Mouse (Mus musculus) R1 (cell line): Measurements from ENCODE around the gene Tfip11.
A peak's percentile ranks its signal among the peaks of the same experiment; 100 is the strongest.

ENCODE experiments used
- DNase-seq: peaks from one replicate; pipeline ENCODE4 v3.0.0-alpha.2; 2018; ENCODE audit warnings: low read depth, low spot score

The Tfip11 gene

DNA sequence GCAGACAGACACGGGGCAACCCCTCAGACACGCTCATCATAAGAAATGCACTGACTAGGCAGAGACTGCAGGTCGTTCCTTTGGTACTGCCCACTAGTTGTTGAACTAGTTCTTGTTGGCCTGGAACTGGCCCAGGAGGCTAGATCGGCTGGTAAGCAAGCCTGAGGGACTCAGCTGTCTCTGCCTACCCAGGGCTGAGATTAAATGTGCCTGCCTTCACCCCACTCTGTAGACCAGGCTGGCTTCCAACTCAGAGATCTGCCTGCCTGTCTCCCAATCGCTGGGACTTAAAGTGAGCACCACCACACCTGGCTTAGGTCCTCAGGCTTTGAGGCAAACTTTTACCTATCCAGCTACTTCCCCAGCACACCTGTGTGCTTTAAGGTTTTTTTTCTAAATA is 5.8 kb upstream of the Tfip11 start:
- DNase-seq = no peak

DNA sequence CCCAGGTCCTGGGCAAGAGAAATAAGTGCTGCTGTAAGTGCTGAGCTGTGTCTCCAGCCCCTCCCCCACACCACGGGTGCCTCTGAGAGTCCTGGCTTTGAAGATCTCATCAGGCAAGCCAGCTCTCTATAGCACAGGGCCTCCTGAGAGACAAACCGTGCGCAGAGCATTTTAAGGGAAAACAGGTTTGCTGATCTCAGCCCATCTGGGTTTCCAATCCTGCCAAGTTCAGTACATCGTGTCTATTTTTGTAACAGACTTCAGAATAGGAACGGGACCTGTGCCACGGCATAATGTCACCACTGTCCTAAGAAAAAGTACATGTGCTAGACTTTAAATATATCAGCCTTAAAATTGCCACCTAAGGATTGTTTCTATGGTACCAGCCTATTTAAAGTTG is 5.2 kb upstream of the Tfip11 start:
- no peak for DNase-seq

DNA sequence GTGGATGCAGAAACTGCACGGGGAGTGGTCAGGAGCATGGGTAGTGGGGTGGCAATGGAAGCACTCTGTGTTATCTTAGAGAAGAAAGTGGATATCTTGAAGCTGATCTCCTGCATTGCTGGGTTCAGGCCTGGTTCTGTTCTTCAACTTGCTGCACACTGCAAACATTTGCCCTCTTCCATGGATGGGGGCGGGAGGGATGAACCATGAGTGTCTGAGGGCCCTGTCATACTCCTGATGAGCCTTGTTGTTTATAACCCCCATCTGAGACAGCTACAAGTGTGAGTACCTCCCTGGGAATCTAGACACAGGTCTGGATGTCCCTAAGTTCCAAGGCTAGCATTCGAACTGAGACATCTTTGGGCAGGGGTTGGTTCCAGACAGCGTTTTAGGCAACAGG is 4.8 kb upstream of the Tfip11 start:
- no peak for DNase-seq

DNA sequence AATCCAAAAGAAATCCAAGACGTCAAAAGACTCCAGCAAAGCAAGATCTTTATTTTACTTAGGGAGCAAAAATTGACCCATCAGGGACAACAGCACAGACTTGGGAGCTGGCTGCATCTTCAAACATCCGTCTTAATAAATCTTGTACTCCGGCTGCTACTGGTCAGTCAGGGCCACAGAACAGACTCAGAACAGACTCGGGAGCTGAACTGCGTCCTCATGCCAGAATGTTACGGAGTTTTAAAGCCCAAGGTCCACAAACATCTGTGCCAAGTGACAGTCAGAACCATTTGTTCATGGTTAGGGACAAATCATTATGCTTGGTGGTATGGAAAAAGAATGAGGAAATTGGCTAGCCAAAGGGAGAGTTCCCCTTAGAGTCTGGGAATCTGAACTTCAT is 2.9 kb upstream of the Tfip11 start:
- no peak for DNase-seq

DNA sequence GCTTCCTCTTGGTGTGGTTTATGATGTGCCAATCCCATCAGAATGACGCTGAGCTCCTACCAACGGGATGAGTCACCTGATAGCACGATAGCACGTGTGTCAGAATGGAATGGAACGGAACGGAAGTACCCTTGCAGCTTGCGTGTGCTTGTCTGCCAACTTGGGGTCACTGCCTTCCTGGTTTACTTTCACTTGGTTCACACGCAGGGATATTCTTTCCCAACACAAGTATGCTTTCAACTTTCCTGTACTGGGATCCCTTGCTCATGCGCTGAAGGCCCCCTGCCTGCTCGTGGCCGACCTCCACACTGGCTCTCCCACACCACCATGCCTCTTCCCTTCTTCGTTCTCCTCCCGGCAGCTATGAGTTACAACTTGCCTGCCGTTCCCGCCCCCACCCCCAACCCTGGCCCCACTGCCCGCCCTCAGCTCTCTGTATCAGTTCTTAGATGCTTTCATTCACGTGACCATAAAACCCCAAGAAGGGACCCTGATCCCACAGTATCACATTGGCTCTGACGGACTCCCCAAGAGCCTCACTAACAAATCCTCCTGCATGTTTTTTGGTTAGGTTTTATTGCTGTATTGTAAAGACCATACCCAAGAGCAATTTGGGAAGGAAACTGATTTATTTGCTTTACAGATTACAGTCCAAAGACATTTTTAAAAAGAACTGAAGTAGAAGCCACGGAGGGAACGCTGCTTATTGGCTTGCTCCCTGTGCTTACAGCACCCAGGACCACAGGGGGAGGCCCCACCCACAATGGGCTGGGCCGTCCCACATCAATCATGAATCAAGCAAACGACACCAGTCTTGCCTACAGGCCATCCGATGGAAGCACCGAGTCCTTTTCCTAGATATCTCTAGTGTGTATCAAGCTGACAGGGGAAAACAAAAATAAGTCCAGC is 1.3 kb upstream of the Tfip11 start:
- DNase-seq = peak; percentile 88

DNA sequence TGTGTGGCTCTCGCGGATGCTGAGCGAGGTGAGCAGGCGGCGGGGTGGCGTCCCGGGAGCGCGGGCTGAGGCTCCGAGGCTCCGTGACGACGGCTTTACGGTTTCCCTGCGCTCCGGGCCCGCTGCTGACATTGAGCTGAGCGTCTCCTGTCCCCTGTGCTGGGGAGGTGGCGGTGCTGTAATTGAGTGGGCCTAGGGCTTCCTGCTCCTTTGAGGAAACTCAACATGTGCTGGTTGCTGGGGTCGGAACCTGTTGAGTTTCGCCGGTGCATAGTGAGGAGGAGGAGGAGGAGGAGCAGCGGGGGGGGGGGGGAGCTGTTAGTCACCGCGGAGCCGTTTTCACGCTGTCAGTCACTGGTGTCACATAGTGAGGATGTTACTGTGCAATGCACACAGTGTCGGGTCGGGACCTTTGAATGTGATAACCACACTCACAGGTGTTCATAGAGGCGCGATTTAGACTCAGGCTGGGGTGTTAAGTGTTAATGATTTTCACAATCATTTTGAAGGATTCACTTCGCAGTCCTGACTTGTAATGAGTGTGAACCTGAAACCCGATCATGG is 370 bp downstream of the Tfip11 start:
- no peak for DNase-seq

DNA sequence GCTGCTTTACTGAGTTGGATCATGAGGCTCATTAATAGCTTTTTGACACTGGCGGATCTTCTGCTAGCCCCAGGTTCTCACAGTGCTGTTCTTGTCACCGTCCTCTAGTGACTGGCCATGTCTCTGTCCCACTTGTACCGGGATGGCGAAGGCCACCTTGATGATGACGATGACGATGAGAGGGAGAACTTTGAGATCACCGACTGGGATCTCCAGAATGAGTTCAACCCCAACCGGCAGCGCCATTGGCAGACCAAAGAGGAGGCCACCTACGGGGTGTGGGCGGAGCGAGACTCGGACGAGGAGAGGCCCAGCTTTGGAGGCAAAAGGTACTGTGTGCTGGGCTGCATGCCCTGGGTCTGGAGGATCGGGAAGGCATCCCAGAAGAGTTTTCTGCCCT is 1.7 kb downstream of the Tfip11 start:
- DNase-seq = no peak

DNA sequence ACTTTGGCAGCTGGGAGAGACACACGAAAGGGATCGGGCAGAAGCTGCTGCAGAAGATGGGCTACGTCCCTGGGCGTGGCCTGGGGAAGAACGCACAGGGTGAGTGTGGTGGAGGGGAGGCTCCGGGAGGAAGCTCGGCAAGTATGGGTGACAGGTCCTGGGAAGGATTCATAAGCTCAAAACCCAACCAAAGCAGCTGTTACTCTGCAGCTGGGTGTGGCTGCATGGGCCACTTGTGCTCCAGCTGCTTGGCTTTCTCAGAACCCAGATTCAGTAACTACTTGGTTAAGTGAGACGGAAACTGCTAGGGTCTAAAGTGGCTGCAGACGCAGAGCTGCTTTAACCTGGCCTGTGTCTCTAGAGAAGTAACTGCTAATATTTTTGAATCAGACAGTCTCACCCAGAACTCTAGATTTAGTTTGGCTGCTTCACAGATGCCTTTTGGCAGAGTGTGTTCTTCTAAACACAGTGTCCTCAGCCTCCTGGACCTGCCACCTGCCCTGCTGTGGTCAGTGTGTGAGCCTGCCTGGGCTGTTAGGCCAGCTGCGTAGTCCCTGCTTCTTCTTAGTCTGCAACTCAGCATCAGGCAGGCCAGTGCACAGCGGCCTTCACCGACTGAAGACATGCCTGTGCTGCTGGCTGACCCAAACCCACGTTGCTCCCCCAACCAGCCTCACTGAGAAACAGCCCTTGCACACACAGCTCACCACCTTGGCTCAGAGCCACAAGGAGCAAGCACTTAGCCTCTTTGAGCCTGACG is 3.8 kb downstream of the Tfip11 start:
- no peak for DNase-seq

DNA sequence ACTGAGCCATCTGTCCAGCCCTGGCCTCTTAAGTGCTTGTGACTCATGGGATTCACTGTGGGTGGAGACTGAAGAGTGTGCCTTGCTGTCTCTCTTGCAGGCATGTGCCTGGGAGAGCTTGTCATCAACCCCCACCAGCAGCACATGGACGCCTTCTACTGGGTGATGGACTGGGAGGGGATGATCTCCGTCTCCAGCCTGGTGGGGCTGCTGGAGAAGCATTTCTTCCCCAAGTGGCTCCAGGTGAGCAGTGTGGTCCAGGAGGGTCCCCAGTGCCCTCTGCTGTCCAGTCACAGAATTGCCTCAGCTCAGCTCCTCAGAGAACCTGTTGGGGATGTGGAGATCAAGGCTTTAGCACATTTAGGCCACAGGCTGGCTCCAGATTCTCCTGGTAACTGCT is 9.3 kb downstream of the Tfip11 start:
- DNase-seq = peak; percentile 59

DNA sequence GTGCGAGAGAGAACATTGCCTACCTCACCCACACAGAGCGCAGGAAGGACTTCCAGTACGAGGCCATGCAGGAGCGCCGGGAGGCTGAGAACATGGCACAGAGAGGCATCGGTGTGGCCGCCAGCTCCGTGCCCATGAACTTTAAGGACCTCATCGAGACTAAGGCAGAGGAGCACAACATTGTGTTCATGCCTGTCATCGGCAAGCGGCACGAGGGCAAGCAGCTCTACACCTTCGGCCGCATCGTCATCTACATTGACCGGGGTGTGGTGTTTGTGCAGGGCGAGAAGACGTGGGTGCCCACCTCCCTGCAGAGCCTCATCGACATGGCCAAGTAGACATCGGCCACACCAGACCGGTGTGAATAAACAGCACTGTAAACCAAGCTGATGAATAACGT is 10.8 kb downstream of the Tfip11 start:
- DNase-seq = no peak

DNA sequence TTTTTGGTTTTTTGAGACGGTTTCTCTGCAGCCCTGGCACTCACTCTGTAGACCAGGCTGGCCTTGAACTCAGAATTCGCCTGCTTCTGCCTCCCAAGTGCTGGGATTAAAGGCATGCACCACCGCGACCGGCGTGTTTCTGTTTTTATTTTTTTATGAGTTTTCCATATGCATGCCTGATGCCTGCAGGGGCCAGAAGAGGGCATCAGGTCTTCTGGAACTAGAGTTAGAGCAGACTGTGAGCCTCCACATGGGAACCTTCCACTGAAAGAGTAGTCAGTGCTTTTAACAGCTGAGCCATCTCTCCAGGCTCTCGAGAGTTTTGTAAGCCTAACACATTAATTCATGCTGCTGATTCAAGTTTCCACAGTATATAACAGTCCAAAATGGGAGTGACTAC is 13.1 kb downstream of the Tfip11 start:
- DNase-seq = no peak

DNA sequence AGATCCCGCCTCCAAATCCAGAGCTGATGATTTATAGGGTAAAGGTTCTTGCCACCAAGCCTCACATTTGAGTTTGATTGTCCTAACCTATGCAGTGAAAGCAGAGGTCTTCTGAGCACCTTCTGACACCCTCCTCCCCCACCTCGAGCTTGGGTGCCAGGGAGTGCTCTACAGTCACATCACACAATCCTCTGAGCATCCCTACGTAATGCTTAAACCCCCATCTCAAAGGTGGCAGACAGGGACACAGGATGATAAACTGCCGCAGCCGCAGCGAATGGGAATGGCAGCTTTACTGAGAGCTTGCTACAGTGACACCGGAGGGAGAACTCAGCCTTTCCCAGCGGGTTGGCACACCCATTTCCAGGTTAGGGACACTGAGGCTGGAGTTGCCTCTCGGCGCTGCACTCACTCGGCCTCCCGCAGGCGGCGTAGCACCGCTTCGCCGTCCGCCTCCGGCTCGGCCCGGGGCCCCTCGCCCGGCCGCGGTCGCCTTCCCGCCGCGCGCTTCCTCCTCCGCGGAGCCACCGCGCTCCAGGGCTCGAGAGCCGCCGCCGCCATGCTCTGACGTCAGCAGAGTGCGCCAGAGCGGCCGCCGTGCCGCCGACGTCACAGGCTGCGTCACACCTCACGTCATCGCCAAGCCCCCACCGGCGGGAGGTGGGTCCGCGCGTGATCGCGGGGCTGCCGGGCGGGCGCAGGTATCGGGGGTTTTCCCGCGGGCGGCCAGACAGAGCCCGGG is 16.5 kb downstream of the Tfip11 start, which contains the start of the genes Srrd and Hps4:
Gene Srrd, minus strand, starts transcription at position 578 of the 742 bp plus-strand sequence.
Gene Hps4, plus strand, starts transcription at position 621 of the 742 bp plus-strand sequence.
- DNase-seq = peak; percentile 79

DNA sequence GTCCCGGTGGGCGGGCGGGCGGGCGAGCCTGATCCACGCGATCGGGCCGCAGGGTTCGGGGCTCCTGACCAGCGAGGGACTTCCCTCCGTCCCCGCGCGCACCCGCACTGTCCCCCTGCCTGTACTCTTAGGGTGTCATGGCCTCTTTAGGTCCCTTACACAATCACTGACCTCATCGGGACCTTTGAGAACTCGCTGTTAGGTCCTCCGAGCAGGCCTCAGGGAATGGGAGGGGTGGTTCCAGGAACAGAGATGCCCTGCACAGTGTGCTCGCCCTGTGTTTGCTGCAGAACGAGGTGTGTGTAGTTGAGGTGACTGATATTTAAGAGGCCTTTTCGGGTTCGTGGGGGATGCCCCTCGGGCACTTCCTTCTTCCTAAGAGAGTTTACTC is 17.0 kb downstream of the Tfip11 start:
- peak; percentile 53 for DNase-seq

DNA sequence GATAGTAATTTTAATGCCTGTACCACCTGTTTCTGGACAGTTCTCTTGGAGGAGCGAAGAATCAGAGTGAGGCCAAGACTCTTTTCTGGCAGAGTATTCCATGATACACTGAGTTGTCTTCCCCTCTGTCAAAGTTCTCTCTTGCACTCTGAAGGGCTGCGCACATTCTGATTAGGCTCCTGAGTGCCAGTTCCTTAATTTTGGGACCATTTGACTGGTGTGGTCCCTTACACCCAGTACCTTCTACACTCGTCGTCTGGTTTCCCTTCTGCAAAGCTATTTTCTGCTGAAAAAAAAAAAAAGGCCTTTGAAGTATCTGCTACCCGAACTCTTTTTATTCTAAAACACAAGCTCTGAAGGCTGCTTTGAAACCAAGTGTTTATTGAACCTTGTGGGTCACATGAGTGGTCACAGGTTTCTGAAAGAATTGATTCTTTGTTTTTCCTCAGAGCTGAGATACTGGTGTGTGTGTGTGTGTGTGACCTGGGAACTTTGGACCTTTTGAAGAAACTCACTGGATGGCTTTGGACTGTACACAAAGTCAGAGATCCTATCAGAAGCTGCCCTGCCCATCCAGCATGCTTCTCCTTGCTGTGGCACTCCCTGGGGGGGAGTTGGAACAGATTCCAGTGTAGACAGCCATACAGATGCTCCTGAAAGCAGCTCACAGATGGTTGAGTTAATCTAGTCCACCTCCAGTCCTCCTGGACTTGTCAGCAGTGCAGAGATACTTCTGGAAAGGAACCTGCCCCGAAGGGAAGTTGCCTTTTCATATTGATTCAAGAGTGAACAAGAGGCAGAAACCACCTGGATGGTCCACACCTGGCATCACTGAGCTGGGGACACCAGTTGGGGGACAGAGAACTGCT is 18.2 kb downstream of the Tfip11 start:
- DNase-seq = no peak

DNA sequence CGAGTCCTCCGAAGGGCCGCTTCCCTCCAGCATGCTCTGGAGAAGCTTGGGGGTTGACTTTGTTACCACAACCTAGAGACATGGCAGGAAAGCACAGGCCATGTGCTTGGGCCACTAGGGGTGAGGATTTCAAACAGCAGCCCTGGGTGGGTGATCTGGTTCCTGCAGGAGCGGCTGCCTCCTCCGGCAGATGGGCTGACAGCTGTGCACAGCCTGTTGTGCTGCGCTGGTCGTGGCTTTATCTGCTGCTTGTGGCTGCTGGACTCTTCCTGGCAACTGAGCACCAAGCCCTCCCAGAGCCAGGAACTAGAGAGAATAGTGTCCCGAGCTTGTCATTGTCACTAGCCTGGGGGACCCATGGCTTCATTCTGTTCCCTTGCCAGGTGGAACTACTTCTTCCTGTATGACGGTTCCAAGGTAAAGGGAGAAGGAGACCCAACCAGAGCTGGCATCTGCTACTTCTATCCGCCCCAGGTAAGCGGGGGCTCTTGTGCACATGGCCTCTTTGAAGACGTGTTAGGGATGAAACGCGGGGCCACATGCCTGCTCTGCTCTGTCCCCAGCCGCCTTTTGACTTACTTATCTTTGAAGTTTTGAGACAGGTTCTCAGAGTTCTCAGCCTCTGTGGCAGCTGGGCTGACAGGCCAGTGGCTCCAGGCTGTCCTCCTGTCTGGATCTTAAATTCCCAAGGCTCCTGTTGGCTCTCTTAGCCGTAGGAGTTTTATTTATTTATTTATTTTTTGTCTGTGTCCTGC is 20.2 kb downstream of the Tfip11 start:
- DNase-seq = no peak

DNA sequence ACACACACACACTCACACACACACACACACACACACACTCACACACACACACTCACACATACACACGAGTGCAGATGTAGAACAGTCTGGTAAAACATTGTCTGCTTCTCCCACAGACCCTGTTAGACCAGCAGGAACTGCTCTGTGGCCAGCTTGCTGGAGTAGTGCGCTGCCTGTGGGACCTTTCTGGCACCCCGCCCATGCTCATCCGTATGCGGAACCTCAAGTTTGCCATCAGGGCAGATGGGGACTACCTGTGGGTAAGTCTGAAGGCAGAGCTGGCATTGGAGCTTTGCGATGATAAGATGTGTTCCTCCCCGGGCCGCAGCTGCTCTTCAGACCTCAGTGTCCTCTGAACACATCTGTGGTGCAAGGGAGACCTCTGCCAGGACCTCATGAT is 23.0 kb downstream of the Tfip11 start:
- DNase-seq = no peak

DNA sequence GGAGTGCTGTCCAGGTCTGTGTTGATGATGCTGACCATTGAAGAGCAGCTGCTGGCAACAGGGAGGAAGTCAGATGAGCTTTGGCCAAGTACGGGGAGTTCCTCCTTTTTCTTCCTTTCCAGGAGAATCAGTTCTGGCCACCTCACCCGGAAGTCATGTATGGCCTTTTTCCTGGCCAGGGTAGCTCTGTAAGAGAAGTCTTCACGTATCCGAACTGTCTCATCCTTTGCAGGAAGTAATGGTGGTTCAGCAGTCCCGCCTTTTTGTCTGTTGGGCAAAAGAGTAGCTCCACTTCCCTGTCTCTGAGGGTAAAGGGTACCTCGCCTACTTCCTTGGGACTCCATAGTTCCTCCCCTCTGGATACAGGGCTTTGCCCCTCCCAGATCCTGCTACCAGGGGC is 29.3 kb downstream of the Tfip11 start:
- no peak for DNase-seq

DNA sequence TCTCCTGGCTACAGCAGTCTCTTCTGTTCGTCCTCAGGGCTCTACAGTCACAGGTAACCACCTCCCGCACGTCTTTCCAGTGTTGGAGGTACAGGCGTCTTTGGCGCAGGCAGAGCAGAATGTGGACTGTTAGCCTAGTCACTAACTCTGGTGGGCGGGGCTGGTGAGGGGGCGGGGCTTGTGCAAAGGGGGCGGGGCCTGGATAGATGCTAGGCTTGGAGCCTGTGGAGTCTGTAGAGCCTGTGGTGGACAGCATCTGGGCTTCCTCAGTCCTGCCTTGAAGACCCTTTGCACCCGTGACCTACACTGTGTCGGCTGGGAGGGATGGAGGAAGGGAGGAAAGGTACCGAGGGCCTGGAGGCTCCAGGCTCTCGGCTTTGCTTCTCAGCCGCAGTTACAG is 29.8 kb downstream of the Tfip11 start, which contains the start of gene Gm6583:
Gene Gm6583, minus strand, starts transcription at position 124 of the 400 bp plus-strand sequence.
- peak; percentile 55 for DNase-seq

DNA sequence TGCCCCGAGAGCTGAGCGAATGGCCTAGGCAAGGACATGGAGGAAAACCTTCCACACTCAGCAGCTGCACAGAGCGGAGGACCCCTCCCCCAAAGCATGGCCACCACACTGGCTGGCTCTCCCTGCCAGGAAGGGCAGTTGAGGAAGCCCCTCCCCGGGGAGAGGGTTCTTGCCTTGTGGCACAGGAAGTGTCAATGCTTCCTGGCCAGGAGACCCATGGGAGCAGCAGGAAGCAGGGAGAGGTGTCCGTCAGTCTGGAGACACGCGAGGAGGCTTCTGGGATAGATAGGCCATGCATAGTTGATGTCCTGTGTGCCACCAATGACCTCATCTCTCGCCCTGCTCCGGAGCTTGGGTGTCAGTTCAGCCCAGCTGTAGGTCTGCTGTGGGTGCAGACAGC is 30.2 kb downstream of the Tfip11 start:
- DNase-seq = no peak

DNA sequence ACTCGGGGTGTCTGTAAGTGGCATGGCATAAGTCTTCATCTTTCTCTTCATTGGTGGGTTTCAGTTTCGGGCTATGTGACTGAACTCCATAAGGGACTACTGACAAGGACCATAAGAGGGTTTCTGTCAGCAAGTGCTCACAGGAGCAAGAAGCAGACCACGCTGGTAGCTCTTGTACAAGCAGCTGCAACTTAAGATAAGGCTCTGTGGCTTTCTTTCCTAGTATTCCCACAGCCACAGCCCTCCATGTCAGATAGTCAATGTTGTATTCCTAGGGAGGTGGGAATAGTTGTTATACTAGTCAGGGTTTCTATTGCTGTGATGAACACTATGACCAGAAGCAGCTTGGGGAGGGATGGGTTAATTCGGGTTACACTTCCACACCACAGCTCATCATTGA is 33.4 kb downstream of the Tfip11 start:
- no peak for DNase-seq
